Mouse (Mus musculus) hindbrain, postnatal 0 days (tissue): Measurements from ENCODE around the gene Hexb. TPM values are rescaled to one million over a fixed set of nuclear protein-coding genes. Genes with fewer than 3 reads are reported as not detected.

Source experiments
- ATAC-seq: fragments of 200-750 bp; cut with Nextera tagmentation; 2 replicates; pipeline ENCODE4 v1.8.0; 2017; ENCODE audit warnings: mild to moderate bottlenecking, moderate TSS enrichment, moderate library complexity
- DNase-seq: peaks from one replicate; pipeline ENCODE4 v3.0.0-alpha.2; 2015; ENCODE audit warnings: low spot score
- H3K27ac ChIP-seq: fragments of 300-500 bp; sonication (generic); 2 replicates; pipeline ENCODE4 v1.5.1; 2014; ENCODE audit warnings: mild to moderate bottlenecking
- H3K27me3 ChIP-seq: fragments of 300-500 bp; sonication (generic); 2 replicates; pipeline ENCODE4 v1.6.1; 2014; ENCODE audit warnings: low read length, mixed read lengths; ENCODE audit not compliant: insufficient read depth
- H3K36me3 ChIP-seq: fragments of 300-500 bp; sonication (generic); 2 replicates; pipeline ENCODE4 v1.6.1; 2014; ENCODE audit warnings: low read length, mixed read lengths; ENCODE audit not compliant: insufficient read depth
- H3K4me1 ChIP-seq: fragments of 300-500 bp; sonication (generic); 2 replicates; pipeline ENCODE4 v1.6.1; 2014; ENCODE audit warnings: antibody characterized with exemption, low read length, mixed read lengths; ENCODE audit not compliant: insufficient read depth
- H3K4me2 ChIP-seq: fragments of 300-500 bp; sonication (generic); 2 replicates; pipeline ENCODE4 v1.6.1; 2014; ENCODE audit warnings: low read depth, mild to moderate bottlenecking, low read length, moderate library complexity, mixed read lengths
- H3K4me3 ChIP-seq: fragments of 300-500 bp; sonication (generic); 2 replicates; pipeline ENCODE4 v1.5.1; 2014; ENCODE audit warnings: low read length
- H3K9ac ChIP-seq: fragments of 300-500 bp; sonication (generic); replicated peaks from 2 replicates; pipeline ENCODE4 v1.6.1; 2014; ENCODE audit warnings: mild to moderate bottlenecking, low read length, moderate library complexity, mixed read lengths
- H3K9me3 ChIP-seq: fragments of 300-500 bp; sonication (generic); 2 replicates; pipeline ENCODE4 v1.6.1; 2016; ENCODE audit warnings: low read length, mixed read lengths
- CTCF ChIP-seq: IDR thresholded peaks from 2 replicates; pipeline ENCODE4 v1.5.1; 2016; ENCODE audit warnings: antibody characterized with exemption, control low read depth, low read depth
- WGBS: fragments of 180-500 bp; shearing (Covaris S2); extraction: QIAGEN DNeasy Blood & Tissue Kit; methylation state at CpG from one replicate; pipeline ENCODE4 v1.1.7; 2014; 5-methylcytosine and 5-hydroxymethylcytosine counted together
- polyA plus RNA-seq: library from polyadenylated mRNA; unstranded; fragments of >200 nt; fragmentation: Nextera tagmentation; extraction: Ambion mirVana; gene quantifications from 2 replicates; pipeline ENCODE4 v1.2.1, GENCODE M21; 2015
- total RNA-seq: library from RNA; depleted of rRNA; stranded (reverse); fragments of >200 nt; gene quantifications from 2 replicates; pipeline ENCODE4 v1.2.3, GENCODE M21; 2014

Gene Hexb
- total and polyA plus RNA-seq, 2 experiments from 2014 or later, result 65.4 to 66.4 TPM

GRCm38 (mm10) chr13:97238181-97238981 is 40.2 kb upstream of the Hexb start:
- H3K9me3 ChIP-seq, result no peaks in the 10 kb centered on the region
- no peak for ATAC-seq
- H3K27me3 ChIP-seq, result no peaks in the 10 kb centered on the region
- H3K36me3 ChIP-seq, result no peaks in the 10 kb centered on the region
- no peak for TF ChIP-seq CTCF
- WGBS, result 54% methylated on average over 16 of the region's 16 CpGs
- no peak overlapping the region for H3K4me2 ChIP-seq
- no peak overlapping the region for H3K4me3 ChIP-seq
- H3K27ac ChIP-seq, result no peak overlapping the region
- no peaks in the 10 kb centered on the region; the same call in 1 of the 2 replicates for H3K4me1 ChIP-seq
- no peak for DNase-seq
- no peak overlapping the region for H3K9ac ChIP-seq

- 26% methylated on average over 3 of the region's 3 CpGs for WGBS
- no peak for ATAC-seq
- no peak for DNase-seq
- H3K4me3 ChIP-seq, result no peak overlapping the region
- H3K4me2 ChIP-seq, result no peak overlapping the region
- no peak overlapping the region for H3K27ac ChIP-seq
- no peaks in the 10 kb centered on the region; the same call in 1 of the 2 replicates for H3K4me1 ChIP-seq
- no peaks in the 10 kb centered on the region for H3K27me3 ChIP-seq
- no peak overlapping the region for H3K9ac ChIP-seq
- H3K36me3 ChIP-seq, result no peaks in the 10 kb centered on the region
- TF ChIP-seq CTCF, result no peak
- no peaks in the 10 kb centered on the region for H3K9me3 ChIP-seq
Observed at GRCm38 (mm10) chr13:97237700-97238099, 39.5 kb upstream of the Hexb start.

- H3K27me3 ChIP-seq, result no peaks in the 10 kb centered on the region
- ATAC-seq (no peak), DNase-seq (no peak)
- H3K4me2 ChIP-seq, result no peak overlapping the region
- H3K9me3 ChIP-seq, result no peaks in the 10 kb centered on the region
- TF ChIP-seq CTCF, result no peak
- no peaks in the 10 kb centered on the region; the same call in 1 of the 2 replicates for H3K4me1 ChIP-seq
- H3K9ac ChIP-seq, result no peak overlapping the region
- no peak overlapping the region for H3K4me3 ChIP-seq
- no peak overlapping the region for H3K27ac ChIP-seq
- H3K36me3 ChIP-seq, result no peaks in the 10 kb centered on the region
- 41% methylated on average over 6 of the region's 6 CpGs for WGBS
Observed at GRCm38 (mm10) chr13:97235911-97236310, 37.8 kb upstream of the Hexb start.

GRCm38 (mm10) chr13:97234785-97235417 is 36.7 kb upstream of the Hexb start:
- 0 out of 2 replicates have a peak overlapping the region, but pooled peaks have one; percentile 28 for H3K9ac ChIP-seq
- no peaks in the 10 kb centered on the region for H3K9me3 ChIP-seq
- H3K36me3 ChIP-seq, result no peaks in the 10 kb centered on the region
- H3K4me3 ChIP-seq, result peak overlapping the region; percentile 34
- no peaks in the 10 kb centered on the region for H3K27me3 ChIP-seq
- H3K4me2 ChIP-seq, result peak overlapping the region; percentile 62
- H3K4me1 ChIP-seq, result no peaks in the 10 kb centered on the region; the same call in 1 of the 2 replicates
- 18% methylated on average over 17 of the region's 17 CpGs for WGBS
- peak; percentile 86 for TF ChIP-seq CTCF
- ATAC-seq (peak; percentile 66), DNase-seq (peak; percentile 95)
- H3K27ac ChIP-seq, result no peak overlapping the region

GRCm38 (mm10) chr13:97233092-97233491 is 34.9 kb upstream of the Hexb start:
- H3K4me3 ChIP-seq, result no peak overlapping the region
- ATAC-seq (no peak), DNase-seq (no peak)
- WGBS, result 84% methylated on average over 2 of the region's 2 CpGs
- no peak overlapping the region for H3K9ac ChIP-seq
- no peak overlapping the region for H3K27ac ChIP-seq
- peak; percentile 11; the same call in 1 of the 2 replicates for TF ChIP-seq CTCF
- H3K27me3 ChIP-seq, result no peaks in the 10 kb centered on the region
- H3K36me3 ChIP-seq, result no peaks in the 10 kb centered on the region
- H3K4me2 ChIP-seq, result no peak overlapping the region
- H3K9me3 ChIP-seq, result no peaks in the 10 kb centered on the region
- no peaks in the 10 kb centered on the region; the same call in 1 of the 2 replicates for H3K4me1 ChIP-seq

- H3K4me3 ChIP-seq, result no peak overlapping the region
- no peak overlapping the region for H3K4me2 ChIP-seq
- H3K4me1 ChIP-seq, result no peaks in the 10 kb centered on the region; the same call in 1 of the 2 replicates
- ATAC-seq (no peak), DNase-seq (no peak)
- no peak for TF ChIP-seq CTCF
- no peaks in the 10 kb centered on the region for H3K9me3 ChIP-seq
- no peak overlapping the region for H3K9ac ChIP-seq
- WGBS, result 70% methylated on average over 3 of the region's 3 CpGs
- H3K27ac ChIP-seq, result no peak overlapping the region
- H3K27me3 ChIP-seq, result no peaks in the 10 kb centered on the region
- no peaks in the 10 kb centered on the region for H3K36me3 ChIP-seq
Observed at GRCm38 (mm10) chr13:97230101-97230500, 31.9 kb upstream of the Hexb start.
